Mouse (Mus musculus): ENCODE results near the gene Cst9.

DNA sequence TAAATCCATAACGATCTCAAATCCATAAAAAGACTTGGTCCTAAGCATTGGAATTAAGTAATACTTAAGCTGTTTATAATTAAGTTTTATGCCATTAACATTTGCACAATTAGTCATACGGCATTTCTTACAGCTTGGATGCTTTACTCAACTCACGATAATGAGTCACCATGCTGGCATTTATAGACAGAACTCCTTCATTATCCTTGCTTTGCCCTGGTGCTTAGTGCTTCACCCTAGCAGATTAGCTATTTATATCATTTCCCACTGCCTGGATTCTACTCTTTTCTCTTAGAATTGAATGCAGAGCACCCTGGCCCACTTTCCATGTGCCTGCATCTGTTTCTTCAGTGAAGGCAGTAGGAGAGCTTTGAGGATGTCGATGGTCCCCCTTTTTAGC, 22.6 kb downstream of the Cst9 start:
- no peak for TF ChIP-seq CTCF (IDR thresholded peaks at IDR 0.05; ENCODE audit: low read depth)
- no peak for TF ChIP-seq EP300 (IDR thresholded peaks at IDR 0.05; ENCODE audit: low read depth)

Data from liver, postnatal 0 days (tissue).